7 mouse cellular contexts compared by ENCODE assay signal in the genomic region with DNA sequence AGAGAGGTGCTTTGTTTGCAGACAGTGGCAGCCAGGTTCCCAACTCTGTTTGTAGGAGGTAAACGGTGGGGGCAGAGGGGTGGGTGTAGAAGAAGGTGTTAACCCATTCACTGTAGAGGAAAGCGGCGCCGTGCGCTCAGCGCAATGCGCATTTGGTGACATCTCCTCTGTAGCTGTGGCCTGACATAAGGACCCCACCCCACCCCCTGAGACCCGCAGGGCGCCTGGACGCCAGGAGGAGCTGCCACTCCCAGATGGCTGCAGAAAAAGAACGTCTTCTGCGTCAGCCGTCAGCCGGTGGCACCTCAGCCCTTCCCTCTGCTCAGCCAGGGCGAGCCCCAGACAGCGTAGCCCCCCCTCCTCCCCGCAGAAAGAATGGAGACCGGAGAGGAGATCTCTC. TPM values are rescaled to one million over a fixed set of nuclear protein-coding genes. Genes with fewer than 3 reads are reported as not detected.
DNase-seq lines count a peak whose midpoint lies in the region; ATAC-seq and TF ChIP-seq lines count a peak whose summit lies in the region.

No protein-coding gene starts in this region.

- TF ChIP-seq CTCF in brain, embryonic 14.5 days (IDR thresholded peaks at IDR 0.05; ENCODE audit: borderline replicate concordance, extremely low read depth, insufficient read depth, insufficient read length): no peak
- no peak for TF ChIP-seq CTCF in lung, adult 2 months (IDR thresholded peaks at IDR 0.05; ENCODE audit: insufficient read depth, low read length)

- peak overlapping the region; percentile 76 for H3K4me2 ChIP-seq in embryonic facial prominence, embryonic 12.5 days (replicated peaks)
- peak overlapping the region; percentile 74 for H3K4me2 ChIP-seq in stomach, embryonic 15.5 days

- peak; percentile 65 for DNase-seq in brain, embryonic 14.5 days (ENCODE audit: low read depth)
- DNase-seq in heart, postnatal 14 days: peak; percentile 48 to 53
- peak; percentile 59 for DNase-seq in lung, adult 2 months
- no peak for DNase-seq in right cerebral cortex, postnatal 36 days (ENCODE audit: low spot score in 2 of 2)

- no peaks in the 10 kb centered on the region for H3K27me3 ChIP-seq in embryonic facial prominence, embryonic 12.5 days
- H3K27me3 ChIP-seq in stomach, embryonic 15.5 days (replicated peaks): no peaks in the 10 kb centered on the region

- 0 out of 2 replicates have a peak, but pooled peaks have one; percentile 28 for ATAC-seq in embryonic facial prominence, embryonic 12.5 days (ENCODE audit: insufficient number of reproducible peaks, insufficient read depth, low FRiP score, low TSS enrichment)
- peak; percentile 56; the same call in 1 of the 2 replicates for ATAC-seq in stomach, embryonic 15.5 days (ENCODE audit: insufficient read depth, low FRiP score, low read depth)
- no peak for ATAC-seq in frontal cortex, adult (ENCODE audit: low TSS enrichment)

- intact Hi-C loops in heart, postnatal 14 days (cut with DNase I): no loop called here

- peaks cover 28% of the 10 kb centered on the region for H3K4me1 ChIP-seq in embryonic facial prominence, embryonic 12.5 days
- peaks cover 23% of the 10 kb centered on the region for H3K4me1 ChIP-seq in lung, adult 2 months (ENCODE audit: control insufficient read depth, insufficient read depth, low read length)
- H3K4me1 ChIP-seq in stomach, embryonic 15.5 days: peaks cover 10% of the 10 kb centered on the region

- H3K9ac ChIP-seq in embryonic facial prominence, embryonic 12.5 days: peak overlapping the region; percentile 34
- H3K9ac ChIP-seq in stomach, embryonic 15.5 days: no peak overlapping the region

- H3K36me3 ChIP-seq in embryonic facial prominence, embryonic 12.5 days: no peaks in the 10 kb centered on the region
- H3K36me3 ChIP-seq in stomach, embryonic 15.5 days: no peaks in the 10 kb centered on the region

- WGBS in embryonic facial prominence, embryonic 12.5 days: under 1% methylated on average over 18 of the region's 18 CpGs
- WGBS in lung, adult 2 months: 14% methylated on average over 18 of the region's 18 CpGs
- 5% methylated on average over 14 of the region's 18 CpGs for WGBS in stomach, embryonic 15.5 days

- H3K9me3 ChIP-seq in embryonic facial prominence, embryonic 12.5 days: no peaks in the 10 kb centered on the region
- no peaks in the 10 kb centered on the region for H3K9me3 ChIP-seq in stomach, embryonic 15.5 days

- no peak for TF ChIP-seq POLR2A in brain, embryonic 14.5 days (IDR thresholded peaks at IDR 0.05; ENCODE audit: borderline replicate concordance, extremely low read depth, insufficient read depth, insufficient read length, poor library complexity, severe bottlenecking)
- TF ChIP-seq POLR2A in lung, adult 2 months (IDR thresholded peaks at IDR 0.05; ENCODE audit: borderline replicate concordance, extremely low read depth, low read depth, low read length): no peak

- H3K4me3 ChIP-seq in embryonic facial prominence, embryonic 12.5 days: peak overlapping the region; percentile 32
- H3K4me3 ChIP-seq in lung, adult 2 months (replicated peaks; ENCODE audit: extremely low read depth, low read depth, low read length): peak overlapping the region; percentile 6
- peak overlapping the region; percentile 27 for H3K4me3 ChIP-seq in stomach, embryonic 15.5 days (replicated peaks)

- H3K27ac ChIP-seq in embryonic facial prominence, embryonic 12.5 days: no peak overlapping the region
- no peak overlapping the region for H3K27ac ChIP-seq in stomach, embryonic 15.5 days

RNA-seq across cellular contexts. Expression of a gene that starts 18.5 kb away (rescaled TPM):
- 57.4 and 59.4 TPM in 2 replicates for polyA plus RNA-seq in brain, embryonic 14.5 days (2012; rRNA removed)
- polyA plus RNA-seq in embryonic facial prominence, embryonic 12.5 days (2016; fragmentation: Nextera tagmentation; extraction: Ambion mirVana): 70.7 and 73.2 TPM in 2 replicates
- 10 to 100 TPM; 79.1 to 80.9 TPM for total RNA-seq in heart, postnatal 14 days (2021)
- 83.1 and 140 TPM in 2 replicates for polyA plus RNA-seq in lung, adult 2 months (2012; rRNA removed)
- 35.1 and 41.0 TPM in 2 replicates for polyA plus RNA-seq in stomach, embryonic 15.5 days (2015; fragmentation: Nextera tagmentation; extraction: Ambion mirVana)

Comparison
In these comparisons a context has a peak if more than half of its experiments do, and no peak if none do; other contexts are left out.
1. DNase-seq: peak in brain, embryonic 14.5 days (single experiment), heart, postnatal 14 days (2 of 2) and lung, adult 2 months (single experiment); none in right cerebral cortex, postnatal 36 days (0 of 2).
2. Peak in every context shown above with its lines, with median percentiles within 50 percentile points of each other: H3K4me3 ChIP-seq.